Mouse (Mus musculus) gastrocnemius, postnatal 10 days (tissue): ENCODE measurements around the gene Tor1aip2. TPM values are rescaled to one million over a fixed set of nuclear protein-coding genes. Genes with fewer than 3 reads are reported as not detected.

Experiments used
- DNase-seq: peaks from one replicate; pipeline ENCODE4 v3.0.0; 2021; ENCODE audit warnings: mixed read lengths
- total RNA-seq, 2 experiments: library from RNA; stranded (reverse); gene quantifications; 2 replicates each; pipeline ENCODE4 v1.2.3; 2021

Tor1aip2 gene
- total RNA-seq, 2 experiments from 2014 or later: 64.9 to 78.2 TPM

DNA sequence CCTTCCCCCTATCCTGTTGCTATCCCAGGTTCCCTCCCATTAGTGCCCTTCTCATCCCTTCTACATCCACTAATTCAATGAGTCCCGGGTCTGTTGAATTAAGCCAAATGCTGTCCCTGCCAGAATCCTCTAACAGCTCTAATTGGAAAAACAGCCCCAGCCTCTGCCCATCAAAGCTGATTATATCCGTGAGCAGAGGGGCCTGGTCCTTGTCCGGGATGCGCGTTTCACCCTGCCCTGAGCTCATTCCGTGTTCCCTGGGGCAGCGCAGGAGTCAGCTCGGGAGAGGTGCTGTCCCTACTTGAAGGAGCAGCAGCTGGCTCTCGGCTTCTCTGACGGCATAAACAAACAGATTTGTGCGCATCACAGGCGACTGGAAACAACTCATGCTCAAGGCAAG lies 76.5 kb downstream of the Tor1aip2 start:
- DNase-seq: no peak

DNA sequence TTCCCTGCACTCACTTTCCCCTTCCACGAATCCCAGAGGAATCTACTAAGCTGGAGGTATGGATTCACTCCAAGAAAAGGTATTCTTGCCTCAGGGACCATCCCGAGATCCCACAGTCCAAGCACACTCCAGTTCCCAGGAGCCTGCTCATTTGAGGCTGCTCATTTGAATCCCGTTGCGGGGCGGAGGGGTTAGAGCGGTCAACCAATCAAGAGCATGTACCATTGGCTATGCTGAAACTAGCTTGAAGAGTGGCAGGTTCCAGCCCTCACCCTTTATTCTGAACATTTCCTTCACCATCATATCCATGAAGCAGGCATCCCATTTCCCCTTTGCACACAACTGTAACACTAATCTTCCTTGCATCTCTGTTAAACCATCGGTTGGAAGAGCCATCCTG lies 76.9 kb downstream of the Tor1aip2 start:
- no peak for DNase-seq

GRCm38 (mm10) chr1:156113884-156114499 lies 78.8 kb downstream of the Tor1aip2 start:
- no peak for DNase-seq

DNA sequence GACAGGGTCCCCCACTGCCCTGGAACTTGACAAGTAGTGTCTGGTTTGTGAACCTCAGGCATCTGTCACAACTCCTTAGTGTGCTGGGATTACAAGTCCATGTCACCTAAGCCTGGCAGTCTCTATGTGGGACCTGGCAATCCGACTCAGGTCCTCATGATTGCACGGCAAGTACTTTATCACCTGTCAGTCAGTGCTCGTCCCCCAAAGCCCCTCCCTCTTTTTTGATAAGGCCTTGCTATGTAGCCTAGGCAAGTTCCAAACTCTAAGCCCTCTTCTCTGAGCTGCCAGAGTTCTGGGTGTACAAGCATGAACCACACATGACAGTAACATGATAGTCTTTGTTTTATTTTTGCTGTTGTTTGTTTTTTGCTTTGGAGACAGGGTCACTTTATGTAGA lies 81.6 kb downstream of the Tor1aip2 start:
- DNase-seq: no peak

Other genes with a start within 250 kb of the Tor1aip2 start
- gene Qsox1, start 222.5 kb upstream of the Tor1aip2 start, total RNA-seq: 10 to 100 TPM; 36.0 to 49.4 TPM
- 10 to 100 TPM; 33.6 to 37.5 TPM for gene Cep350, start 62.1 kb upstream of the Tor1aip2 start, total RNA-seq
- 10 to 100 TPM; 74.1 to 76.2 TPM for gene Tor1aip1, start 1.1 kb downstream of the Tor1aip2 start, total RNA-seq
- gene Fam163a, start 169.6 kb downstream of the Tor1aip2 start, total RNA-seq: under 1 TPM; 0.05 to 0.07 TPM